Mouse (Mus musculus) bone marrow macrophage, adult 2 months (primary cell): Measurements from ENCODE around the gene Olfr134.
"Not testable (repeated sequence)": the region's sequence is repeated elsewhere in the genome, so short reads cannot be mapped to it uniquely, and the experiment has no call there.

ENCODE experiments used
- CTCF ChIP-seq: IDR thresholded peaks from 2 replicates; pipeline ENCODE4 v1.5.1; 2012; ENCODE audit warnings: low read depth, mild to moderate bottlenecking, low read length, moderate library complexity
- POLR2A ChIP-seq: IDR thresholded peaks from 2 replicates; pipeline ENCODE4 v1.6.1; 2012; ENCODE audit warnings: mild to moderate bottlenecking, low read depth, low read length, borderline replicate concordance

DNA sequence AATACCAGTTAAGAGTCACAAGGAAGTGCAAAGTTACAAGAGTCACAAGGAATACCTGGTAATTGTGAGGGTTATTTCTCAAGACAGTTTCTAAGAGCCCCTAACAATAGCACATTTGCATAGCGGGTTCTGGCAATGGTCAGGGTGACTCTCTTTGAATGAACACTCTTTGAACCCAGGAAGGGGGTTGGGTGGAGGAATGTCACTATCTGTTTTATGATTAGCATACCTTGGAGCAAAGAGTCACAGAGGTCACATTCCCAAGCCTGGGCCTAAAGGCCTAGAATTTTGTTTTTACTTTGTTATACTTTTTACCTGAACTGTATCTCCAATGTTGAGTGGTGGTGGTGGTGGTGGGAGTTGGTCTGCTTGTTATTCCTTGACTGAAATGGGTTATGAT is 47.0 kb upstream of the Olfr134 start:
- not testable (repeated sequence) for TF ChIP-seq CTCF, POLR2A
